Mouse (Mus musculus) left cerebral cortex, postnatal 14 days (tissue): ENCODE measurements around the gene Ap1g2. TPM values are rescaled to one million over a fixed set of nuclear protein-coding genes. Genes with fewer than 3 reads are reported as not detected.

ENCODE experiments used
- DNase-seq, 2 experiments: peaks; one replicate each; pipeline ENCODE4 v3.0.0; 2021 to 2022; ENCODE audit warnings: low spot score in 2 of 2, mixed read lengths in 1 of 2
- intact Hi-C: fragments of 180-260 bp; cut with DNase I; formaldehyde crosslinking; loops from one replicate; pipeline ENCODE4 v1.15.1; 2025
- total RNA-seq, 2 experiments: library from RNA; stranded (reverse); gene quantifications; 2 replicates each; pipeline ENCODE4 v1.2.3; 2021

Ap1g2 gene
- total RNA-seq, 2 experiments from 2014 or later: 10.4 to 12.3 TPM

DNA sequence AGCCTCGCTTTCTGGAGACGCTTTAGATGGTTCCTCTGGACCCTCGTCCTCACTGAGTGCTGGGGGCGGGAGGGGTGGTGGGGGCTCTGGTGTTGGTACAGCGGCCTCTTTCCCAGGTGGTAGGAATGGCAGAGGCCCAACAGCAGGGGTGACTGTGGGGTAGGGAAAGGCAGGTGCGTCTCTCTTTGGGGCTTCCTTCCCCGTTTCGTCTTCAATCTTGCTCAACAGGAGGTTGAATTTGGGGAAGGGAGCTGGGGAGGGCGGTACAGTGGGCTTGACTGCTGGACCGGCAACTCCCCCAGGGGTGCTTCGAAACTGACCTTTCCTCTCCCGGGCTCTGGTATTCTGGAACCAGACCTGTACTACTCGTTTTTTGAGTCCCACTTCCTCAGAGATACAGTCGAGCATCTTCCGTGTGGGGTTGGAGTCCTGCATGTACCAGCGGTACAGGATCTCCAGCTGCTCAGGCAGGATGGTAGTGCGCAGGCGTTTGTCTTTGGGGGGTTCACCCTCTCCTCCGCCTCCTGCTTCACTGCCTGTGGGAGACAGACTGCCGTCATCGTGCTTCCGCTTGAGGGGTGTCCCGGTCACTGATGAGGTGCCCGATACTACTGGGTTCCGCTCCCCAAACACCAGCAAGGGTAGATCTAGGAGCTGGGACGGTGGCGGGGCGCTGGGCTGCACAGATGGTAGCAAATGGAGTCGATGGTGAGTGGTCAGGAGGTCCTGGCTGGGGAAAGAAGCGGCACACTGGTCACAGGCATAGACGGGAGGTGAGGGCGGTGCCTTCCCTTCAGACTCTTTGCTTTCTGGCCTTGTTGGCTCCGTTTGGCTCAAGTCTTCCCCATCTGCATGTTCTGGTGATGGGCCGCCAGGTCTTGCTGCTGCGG, 41.7 kb downstream of the Ap1g2 start:
- no peak for DNase-seq
- intact Hi-C loops: loop anchor here (5.0 kb wide), 1 partner anchor 37 kb away; no protein-coding TSS in a partner anchor

DNA sequence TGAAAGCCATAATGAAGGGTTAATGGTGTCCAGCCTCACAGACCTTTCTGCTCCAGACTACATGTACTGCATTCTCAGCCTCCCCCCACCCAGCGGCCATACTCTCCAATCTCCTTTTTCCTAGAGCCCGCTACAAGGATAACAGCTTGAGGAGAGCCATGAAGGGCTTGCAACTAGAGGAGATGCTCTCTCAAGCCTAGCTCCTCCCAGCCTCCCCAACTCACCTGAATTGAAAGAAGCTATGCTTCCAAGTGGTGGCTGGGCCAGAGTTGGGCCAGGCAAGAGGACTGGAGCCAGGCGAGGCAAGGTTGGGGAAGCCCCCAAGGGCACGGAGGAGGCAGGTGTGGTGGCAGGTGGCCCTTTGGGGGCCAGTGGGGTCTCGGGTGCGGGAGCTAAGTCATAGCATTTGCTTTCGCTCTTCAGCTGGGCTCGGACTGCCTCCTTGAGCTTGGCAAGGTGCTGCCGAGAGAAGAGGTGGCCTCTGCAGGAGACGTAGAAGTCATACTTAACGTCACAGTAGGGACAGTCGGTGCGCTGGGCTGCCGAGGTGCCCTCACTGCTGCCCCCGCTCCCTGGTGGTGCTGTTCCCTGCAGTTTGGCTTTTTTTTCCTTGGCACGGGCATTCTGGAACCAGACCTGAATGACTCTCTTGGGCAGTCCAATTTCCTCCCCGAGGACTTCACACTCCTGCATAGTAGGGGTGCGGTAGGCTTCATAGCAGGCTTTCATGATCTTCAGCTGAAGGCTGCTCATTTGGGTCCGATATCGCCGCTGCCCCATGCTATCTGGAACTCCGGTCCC, 42.6 kb downstream of the Ap1g2 start:
- no peak for DNase-seq
- intact Hi-C loops: loop anchor here (5.0 kb wide), 1 partner anchor 36 kb away; no protein-coding TSS in a partner anchor

DNA sequence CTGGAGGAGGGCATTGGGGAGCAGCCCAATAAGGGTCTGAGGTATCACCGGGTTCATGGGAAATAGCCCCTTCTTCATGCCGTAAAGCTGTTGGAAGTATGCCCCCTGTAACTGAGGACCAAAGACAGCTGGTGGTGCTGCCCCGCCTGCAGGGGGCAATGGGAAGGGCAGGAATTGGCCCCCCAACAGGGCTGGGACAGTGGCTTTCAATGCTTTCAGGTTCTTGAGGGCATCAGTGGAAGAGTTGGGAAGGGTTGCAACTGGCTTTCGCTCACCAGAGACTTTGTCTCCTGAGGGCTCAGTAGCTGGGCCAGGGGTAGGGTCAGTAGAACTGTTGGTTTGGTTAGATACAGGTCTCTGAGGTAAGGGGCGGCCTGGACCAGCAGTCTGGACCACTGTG, 43.3 kb downstream of the Ap1g2 start:
- DNase-seq: no peak

DNA sequence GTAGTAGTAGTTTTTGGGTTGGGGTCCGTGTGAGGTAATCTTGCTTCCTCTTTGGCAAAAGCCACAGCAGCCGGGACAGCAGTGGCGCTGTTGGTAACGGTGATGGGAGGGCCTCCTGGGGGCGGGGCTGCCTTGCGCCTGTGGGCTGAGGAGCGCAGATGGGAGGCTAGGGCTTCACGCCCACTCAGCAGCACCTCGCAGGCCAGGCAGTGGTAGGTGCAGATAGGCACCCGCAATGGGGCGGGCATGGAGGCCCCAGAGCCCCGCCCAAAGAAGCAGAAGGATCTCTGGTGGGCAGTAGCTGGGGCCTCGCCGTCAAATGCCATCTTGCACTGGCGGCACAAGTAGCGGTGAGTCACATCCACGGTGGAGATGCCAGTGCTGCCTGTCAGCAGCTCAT, 43.8 kb downstream of the Ap1g2 start:
- peak in 1 of 2 experiments; percentile 59 for DNase-seq

More for the DNA sequence above, 43.3 kb downstream of the Ap1g2 start:
- intact Hi-C loops: loop anchor here (5.0 kb wide), 1 partner anchor 36 kb away; no protein-coding TSS in a partner anchor

DNA sequence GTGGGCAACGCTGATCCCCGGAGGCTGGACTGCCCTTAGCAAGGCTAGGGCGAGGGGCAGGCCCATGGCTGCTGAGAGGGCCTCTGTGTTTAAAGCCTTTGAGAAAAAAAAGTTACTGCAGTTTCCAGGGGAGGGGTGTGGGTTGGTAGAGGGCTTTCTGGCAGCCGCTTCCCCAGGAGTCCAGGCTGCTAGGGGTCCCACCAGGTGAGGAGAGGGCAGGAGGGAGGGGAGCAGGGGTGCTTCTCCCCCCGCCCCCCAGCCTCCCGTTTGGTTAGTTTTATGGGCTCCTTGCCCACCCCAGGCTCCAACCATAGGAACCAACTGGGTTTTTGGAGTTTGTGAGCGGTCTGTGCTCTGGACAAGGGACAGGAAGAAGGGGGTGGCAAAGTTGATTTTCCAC, 44.5 kb downstream of the Ap1g2 start:
- intact Hi-C loops: loop anchor here (5.0 kb wide), 1 partner anchor 35 kb away; no protein-coding TSS in a partner anchor
- no peak for DNase-seq

More for the DNA sequence above, 43.8 kb downstream of the Ap1g2 start:
- intact Hi-C loops: loop anchor here (5.0 kb wide), 1 partner anchor 35 kb away; no protein-coding TSS in a partner anchor

DNA sequence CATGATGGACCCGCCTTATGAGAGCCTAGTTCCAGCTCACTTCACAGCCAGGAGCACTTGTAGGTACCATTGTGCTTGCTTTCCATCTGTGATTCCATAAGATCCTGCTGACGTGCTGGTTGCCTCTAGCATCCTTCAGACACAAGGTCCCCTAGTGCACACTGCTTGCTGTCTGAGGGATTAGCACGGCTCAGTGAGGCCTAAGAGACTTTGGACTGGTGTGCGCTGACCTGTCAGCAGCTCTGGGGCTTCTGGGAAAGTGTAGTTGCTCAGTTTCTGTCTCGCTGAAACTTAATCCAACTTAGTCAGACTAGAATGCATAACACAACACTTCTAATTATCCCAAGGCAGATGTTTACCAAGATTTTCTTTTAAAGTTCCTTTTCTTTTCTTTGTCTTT, 46.5 kb downstream of the Ap1g2 start:
- intact Hi-C loops: loop anchor here (5.0 kb wide), 1 partner anchor 33 kb away; no protein-coding TSS in a partner anchor
- DNase-seq: no peak

DNA sequence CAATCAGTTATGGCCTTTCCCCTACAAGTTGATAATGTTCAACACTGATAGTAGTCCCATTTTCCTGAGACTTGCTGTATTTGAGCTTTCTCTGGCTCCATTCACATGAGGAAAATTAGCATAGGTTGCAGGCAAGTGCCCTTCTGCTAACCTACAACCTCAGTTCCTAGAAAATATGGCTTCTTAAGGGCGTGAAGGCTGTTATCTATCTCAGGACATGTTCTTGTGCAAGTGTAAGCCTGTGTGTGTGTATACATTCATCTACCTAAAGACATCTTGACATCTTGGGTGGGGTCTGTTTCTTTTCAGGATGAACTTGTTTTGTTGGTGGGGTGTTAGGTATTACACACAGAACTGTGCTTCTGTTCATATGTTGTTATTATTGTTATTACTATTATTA, 47.4 kb downstream of the Ap1g2 start:
- no peak for DNase-seq
- intact Hi-C loops: no loop called here

DNA sequence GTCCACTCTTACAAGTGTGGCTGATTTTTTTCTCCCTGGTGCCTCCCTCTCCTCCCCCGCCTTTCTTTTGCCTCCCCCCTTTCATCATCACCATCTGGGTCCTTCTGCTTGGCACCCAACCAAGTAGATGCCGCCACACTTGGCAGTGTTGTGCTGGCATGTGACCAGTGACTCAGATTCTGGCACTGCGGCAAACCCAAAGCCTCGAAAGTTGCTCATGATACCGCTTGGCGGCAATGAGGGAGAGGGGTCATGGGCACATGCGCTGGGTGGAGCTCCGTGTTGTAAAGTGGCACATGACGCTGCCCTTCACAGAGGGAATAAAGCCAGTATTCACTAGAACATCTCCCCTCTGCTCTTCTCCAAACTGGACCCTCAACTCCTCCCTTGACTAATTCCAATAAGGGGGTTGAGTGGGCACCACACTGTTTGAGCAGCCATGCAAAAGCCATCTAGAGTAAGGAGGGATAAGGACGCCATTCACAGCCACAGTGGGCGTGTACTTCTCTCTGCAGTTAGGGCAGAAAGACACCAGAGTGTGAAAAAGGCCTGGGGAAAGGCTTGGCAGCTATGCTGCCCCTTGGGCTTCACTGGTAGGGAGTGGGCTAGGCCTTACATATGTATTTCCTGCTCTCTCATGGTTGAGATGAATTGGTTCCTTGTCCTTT, 51.1 kb downstream of the Ap1g2 start:
- DNase-seq: peak; percentile 90 to 96
- intact Hi-C loops: no loop called here

DNA sequence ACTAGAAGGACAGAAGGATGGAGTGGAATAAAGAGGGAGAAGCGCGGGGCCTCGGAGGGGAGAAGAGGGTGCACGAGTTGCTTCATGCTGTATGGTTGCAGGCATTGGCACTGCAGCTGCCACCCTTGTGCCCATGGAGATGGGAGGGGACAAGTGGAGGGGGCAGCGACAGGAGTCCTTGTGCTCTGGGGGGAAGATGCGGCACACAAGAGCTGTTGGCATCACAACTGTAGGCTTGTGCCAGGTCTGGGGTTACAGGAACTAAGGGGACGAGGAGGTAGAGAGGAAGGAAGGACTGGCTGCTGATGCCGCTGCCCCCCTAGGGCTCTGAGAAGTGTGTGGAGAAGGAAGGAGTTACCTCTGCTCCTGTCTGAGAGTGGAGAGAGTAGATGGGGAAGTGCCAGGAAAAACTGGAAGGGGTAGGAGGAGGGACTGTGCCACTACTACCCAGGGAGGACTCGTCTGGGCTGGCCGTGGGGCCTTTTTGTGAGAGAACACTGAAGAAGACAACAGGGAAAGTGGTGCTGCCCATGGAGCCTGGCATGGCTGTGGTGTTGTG, 52.1 kb downstream of the Ap1g2 start:
- intact Hi-C loops: no loop called here
- DNase-seq: peak in 1 of 2 experiments; percentile 69

DNA sequence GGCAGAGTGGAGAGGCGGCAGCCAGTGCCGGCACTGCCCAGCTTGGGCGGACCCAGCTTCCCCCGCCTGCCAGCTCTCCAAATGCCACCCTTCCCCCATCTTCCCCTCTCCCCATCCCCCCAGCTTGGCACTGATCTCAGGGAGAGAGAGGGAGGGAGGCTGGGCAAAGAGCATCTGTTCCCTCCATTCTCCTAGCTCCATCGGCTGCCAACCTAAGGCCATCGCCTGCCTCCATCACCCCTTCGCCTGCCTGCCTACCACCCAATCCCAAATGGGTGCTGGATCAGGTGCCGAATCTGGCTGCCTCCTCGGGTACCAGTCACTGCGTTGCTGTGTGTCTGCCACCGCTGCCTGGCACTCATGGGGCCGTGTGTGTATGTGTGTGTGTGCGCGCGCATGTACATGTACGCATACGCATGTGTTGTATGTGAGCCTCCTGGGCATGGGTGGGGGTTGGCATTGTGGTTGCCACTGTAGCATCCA, 52.6 kb downstream of the Ap1g2 start:
- DNase-seq: peak; percentile 74 to 86
- intact Hi-C loops: no loop called here

DNA sequence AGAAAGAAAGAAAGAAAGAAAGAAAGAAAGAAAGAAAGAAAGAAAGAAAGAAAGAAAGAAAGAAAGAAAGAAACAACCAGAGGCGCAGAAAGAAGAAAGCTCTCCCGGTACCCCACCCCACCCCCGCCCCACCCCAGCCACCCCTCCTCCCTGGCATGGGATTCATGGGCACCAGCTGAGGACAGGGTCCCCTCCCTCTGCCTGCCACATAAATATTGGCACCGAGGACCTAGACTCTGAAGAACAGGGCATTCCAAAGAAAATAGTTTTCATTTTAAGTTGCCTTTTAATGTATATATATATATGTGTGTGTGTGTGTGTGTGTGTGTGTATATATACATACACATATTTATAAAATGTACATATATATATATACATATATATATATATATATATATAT, 53.3 kb downstream of the Ap1g2 start:
- DNase-seq: no peak
- intact Hi-C loops: no loop called here

DNA sequence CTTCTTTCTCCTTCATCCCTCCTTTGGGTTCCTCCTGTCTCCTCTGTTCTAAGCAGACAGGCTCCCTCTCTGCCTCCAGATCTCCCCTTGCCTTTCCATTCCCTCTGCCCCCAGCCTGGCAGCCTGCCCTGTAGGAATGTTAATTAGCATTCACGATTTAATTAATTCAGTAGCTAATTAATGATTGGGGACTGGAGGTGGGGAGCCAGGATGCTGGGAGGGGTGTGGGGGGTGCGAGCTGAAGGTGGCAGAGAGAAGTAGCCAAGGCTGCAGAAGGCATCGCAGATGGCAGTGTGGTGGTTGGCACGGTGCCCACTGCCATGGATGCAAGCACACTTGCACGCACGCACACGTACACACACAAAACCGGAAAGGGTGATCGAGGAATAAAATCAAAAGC, 53.9 kb downstream of the Ap1g2 start:
- intact Hi-C loops: no loop called here
- DNase-seq: peak; percentile 82 to 84

Other genes with a start within 250 kb of the Ap1g2 start
- gene Homez, start 235.6 kb downstream of the Ap1g2 start, total RNA-seq: 10 to 100 TPM; 11.5 to 16.7 TPM
- 10 to 100 TPM; 18.2 to 19.1 TPM for gene Ppp1r3e, start 229.0 kb downstream of the Ap1g2 start, total RNA-seq
- 100 to 1,000 TPM; 104 to 105 TPM for gene Bcl2l2, start 223.2 kb downstream of the Ap1g2 start, total RNA-seq
- 1 to 10 TPM in 1 of 2 experiments, under 1 TPM in 1; 0.40 to 2.1 TPM for gene Gm20521, start 223.2 kb downstream of the Ap1g2 start, total RNA-seq
- 100 to 1,000 TPM; 233 to 257 TPM for gene Pabpn1, start 214.1 kb downstream of the Ap1g2 start, total RNA-seq
- 100 to 1,000 TPM; 630 to 690 TPM for gene Slc22a17, start 193.5 kb downstream of the Ap1g2 start, total RNA-seq
- 1 to 10 TPM; 5.8 to 8.1 TPM for gene Efs, start 180.5 kb downstream of the Ap1g2 start, total RNA-seq
- not detected for gene Il25, start 173.9 kb downstream of the Ap1g2 start, total RNA-seq
- gene Cmtm5, start 170.3 kb downstream of the Ap1g2 start, total RNA-seq: 10 to 100 TPM; 38.2 to 40.8 TPM
- 1 to 10 TPM; 2.7 to 3.7 TPM for gene Myh6, start 139.7 kb downstream of the Ap1g2 start, total RNA-seq
- gene Gm17428, start 129.7 kb downstream of the Ap1g2 start, total RNA-seq: not detected
- gene Myh7, start 112.0 kb downstream of the Ap1g2 start, total RNA-seq: 1 to 10 TPM; 5.6 to 7.8 TPM
- 10 to 100 TPM; 20.2 to 21.6 TPM for gene Ngdn, start 91.1 kb downstream of the Ap1g2 start, total RNA-seq
- gene Zfhx2, start 14.3 kb downstream of the Ap1g2 start, total RNA-seq: 10 to 100 TPM; 37.2 to 37.9 TPM
- gene Thtpa, start 11.8 kb downstream of the Ap1g2 start, total RNA-seq: 10 to 100 TPM; 26.7 to 28.1 TPM
- 100 to 1,000 TPM; 366 to 372 TPM for gene Jph4, start 10.3 kb upstream of the Ap1g2 start, total RNA-seq
- not detected for gene Dhrs2, start 115.4 kb upstream of the Ap1g2 start, total RNA-seq